Mouse (Mus musculus) intestine, embryonic 14.5 days (tissue): ENCODE results near the gene Plcg1. TPM values are rescaled to one million over a fixed set of nuclear protein-coding genes. Genes with fewer than 3 reads are reported as not detected.

Source experiments
- ATAC-seq: fragments of 200-750 bp; cut with Nextera tagmentation; replicated peaks from 2 replicates; pipeline ENCODE4 v1.8.0; 2017; ENCODE audit warnings: low read depth, moderate number of reproducible peaks, moderate TSS enrichment, moderate library complexity; ENCODE audit not compliant: low FRiP score, low TSS enrichment
- DNase-seq: peaks from one replicate; pipeline ENCODE4 v3.0.0-alpha.2; 2018; ENCODE audit warnings: low spot score
- H3K27ac ChIP-seq: fragments of 300-500 bp; sonication (generic); 2 replicates; pipeline ENCODE4 v1.5.1; 2014; ENCODE audit warnings: low read depth, mild to moderate bottlenecking, control low read depth
- H3K27me3 ChIP-seq: fragments of 300-500 bp; sonication (generic); replicated peaks from 2 replicates; pipeline ENCODE4 v1.6.1; 2014; ENCODE audit warnings: low read length, control low read depth; ENCODE audit not compliant: control insufficient read depth, insufficient read depth
- H3K36me3 ChIP-seq: fragments of 300-500 bp; sonication (generic); 2 replicates; pipeline ENCODE4 v1.6.1; 2014; ENCODE audit warnings: low read length, control low read depth; ENCODE audit not compliant: control insufficient read depth, insufficient read depth
- H3K4me1 ChIP-seq: fragments of 300-500 bp; sonication (generic); replicated peaks from 2 replicates; pipeline ENCODE4 v1.6.1; 2014; ENCODE audit warnings: low read length, control low read depth, mixed read lengths; ENCODE audit not compliant: control insufficient read depth, insufficient read depth
- H3K4me2 ChIP-seq: fragments of 300-500 bp; sonication (generic); 2 replicates; pipeline ENCODE4 v1.6.1; 2014; ENCODE audit warnings: low read length
- H3K4me3 ChIP-seq: fragments of 300-500 bp; sonication (generic); 2 replicates; pipeline ENCODE4 v1.5.1; 2014; ENCODE audit warnings: low read depth, low read length, control low read depth, mixed read lengths
- H3K9ac ChIP-seq: fragments of 300-500 bp; sonication (generic); 2 replicates; pipeline ENCODE4 v1.6.1; 2014; ENCODE audit warnings: mild to moderate bottlenecking, low read length
- H3K9me3 ChIP-seq: fragments of 300-500 bp; sonication (generic); 2 replicates; pipeline ENCODE4 v1.6.1; 2016; ENCODE audit warnings: low read length, control low read depth; ENCODE audit not compliant: control insufficient read depth
- WGBS: fragments of 180-500 bp; shearing (Covaris S2); extraction: QIAGEN DNeasy Blood & Tissue Kit; methylation state at CpG from one replicate; pipeline ENCODE4 v1.1.7; 2014; 5-methylcytosine and 5-hydroxymethylcytosine counted together
- polyA plus RNA-seq: library from polyadenylated mRNA; unstranded; fragments of >200 nt; fragmentation: Nextera tagmentation; extraction: Ambion mirVana; gene quantifications from 2 replicates; pipeline ENCODE4 v1.2.1, GENCODE M21; 2014

Gene Plcg1
- polyA plus RNA-seq, 1 experiment from 2014 or later = 45.0 TPM

DNA sequence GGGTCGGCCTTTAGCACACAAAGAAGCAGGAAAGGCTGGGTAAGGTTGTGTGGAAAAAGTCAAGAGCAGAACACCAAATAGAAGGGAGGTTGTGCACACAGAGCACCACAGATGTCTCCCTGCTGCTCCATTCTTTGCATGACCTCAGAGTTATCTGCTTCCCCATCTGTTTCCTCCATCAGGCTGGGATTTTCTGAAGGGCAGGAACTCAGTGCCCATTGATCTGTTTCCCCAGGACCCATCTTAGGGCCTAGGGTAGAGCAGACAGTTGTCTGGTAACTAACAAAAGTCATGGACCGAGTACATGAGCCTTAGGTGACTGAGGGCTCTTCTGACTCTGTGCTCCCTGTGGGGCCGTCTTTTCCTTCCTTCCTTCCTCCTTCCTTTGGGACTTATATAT is 10.5 kb downstream of the Plcg1 start:
- DNase-seq (no peak), ATAC-seq (no peak)
- 0 out of 2 replicates have a peak, but pooled peaks cover 6% of the 10 kb centered on the region for H3K4me1 ChIP-seq
- H3K27me3 ChIP-seq = no peaks in the 10 kb centered on the region
- no peak overlapping the region for H3K27ac ChIP-seq
- H3K4me2 ChIP-seq = no peak overlapping the region
- H3K9me3 ChIP-seq = 0 out of 2 replicates have a peak, but pooled peaks cover 2% of the 10 kb centered on the region
- no peak overlapping the region for H3K9ac ChIP-seq
- H3K36me3 ChIP-seq = peaks cover 44% of the 10 kb centered on the region
- 85% methylated on average over 3 of the region's 3 CpGs for WGBS
- H3K4me3 ChIP-seq = no peak overlapping the region

DNA sequence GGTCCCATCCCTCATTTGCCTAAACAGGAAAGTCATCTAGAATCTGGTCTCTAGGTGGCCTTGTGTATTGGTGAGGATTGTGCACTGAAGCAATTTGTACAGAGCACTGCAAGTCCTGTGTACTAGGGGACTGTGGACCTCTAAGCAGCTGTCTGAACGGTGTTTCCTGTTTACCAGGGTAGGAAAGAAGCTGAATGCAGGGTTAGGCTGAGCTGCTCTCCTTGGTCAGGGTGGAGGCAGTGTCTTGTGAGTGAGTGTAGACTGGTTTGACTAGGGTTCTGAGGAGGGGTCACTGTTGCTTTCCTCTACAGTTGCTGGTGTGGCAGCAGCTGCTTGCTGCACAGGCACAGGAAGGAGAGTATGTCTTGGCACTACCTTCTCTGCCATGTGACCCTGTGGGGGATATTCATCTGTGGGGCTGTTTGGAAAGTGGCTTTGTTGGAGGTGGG is 11.1 kb downstream of the Plcg1 start:
- WGBS = 44% methylated on average over 1 of the region's 1 CpGs
- Histone ChIP-seq H3K27me3 (no peaks in the 10 kb centered on the region), H3K9me3 (no peaks in the 10 kb centered on the region), H3K36me3 (peaks cover 44% of the 10 kb centered on the region), H3K4me3 (no peak overlapping the region), H3K4me1 (0 out of 2 replicates have a peak, but pooled peaks cover 6% of the 10 kb centered on the region), H3K4me2 (no peak overlapping the region), H3K27ac (0 out of 2 replicates have a peak overlapping the region, but pooled peaks have one; percentile 16), H3K9ac (no peak overlapping the region)
- DNase-seq (no peak), ATAC-seq (no peak)

DNA sequence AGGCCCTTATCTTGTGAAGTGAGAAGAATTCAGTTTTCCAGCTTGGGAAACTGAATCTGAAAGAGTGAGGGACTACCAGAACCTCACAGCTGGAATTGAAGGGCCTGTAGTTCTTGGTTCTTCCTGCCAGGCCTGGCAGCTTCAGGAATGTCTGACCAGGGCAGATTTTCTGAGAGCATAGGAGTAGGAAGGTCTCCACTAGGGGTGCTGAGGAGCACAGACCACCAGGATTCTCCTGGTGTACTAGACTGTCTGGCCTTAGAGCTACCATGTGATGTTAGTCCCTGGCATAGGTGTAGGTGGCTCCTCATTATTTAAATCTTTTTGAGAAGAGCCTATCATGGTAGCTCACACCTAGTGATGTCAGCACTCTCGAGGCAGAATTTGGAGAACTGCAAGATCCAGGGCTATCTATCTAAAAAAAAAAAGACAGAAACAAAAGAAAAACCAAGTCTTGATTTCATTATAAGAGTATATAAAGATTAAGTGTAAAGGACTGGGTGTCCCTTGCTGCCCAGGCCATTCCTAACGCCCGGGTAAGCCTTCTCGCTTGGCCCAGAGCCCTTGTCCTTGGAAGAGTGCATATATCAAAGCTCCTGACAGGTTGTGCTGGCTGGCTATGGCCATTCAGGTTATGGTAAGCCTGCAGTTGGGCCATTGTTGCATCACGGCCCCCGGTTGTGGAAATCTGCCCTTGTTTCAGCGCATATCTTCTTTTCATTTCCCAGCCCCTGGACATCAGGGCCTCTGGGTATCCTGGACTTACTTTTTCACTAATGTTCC is 13.1 kb downstream of the Plcg1 start:
- peaks cover 54% of the 10 kb centered on the region for H3K36me3 ChIP-seq
- ATAC-seq = 0 out of 2 replicates have a peak, but pooled peaks have one; percentile 43
- H3K9me3 ChIP-seq = no peaks in the 10 kb centered on the region
- no peak overlapping the region for H3K9ac ChIP-seq
- no peak for DNase-seq
- H3K27ac ChIP-seq = no peak overlapping the region
- no peak overlapping the region for H3K4me2 ChIP-seq
- H3K27me3 ChIP-seq = no peaks in the 10 kb centered on the region
- H3K4me1 ChIP-seq = 0 out of 2 replicates have a peak, but pooled peaks cover 3% of the 10 kb centered on the region
- 88% methylated on average over 7 of the region's 7 CpGs for WGBS
- no peak overlapping the region for H3K4me3 ChIP-seq

DNA sequence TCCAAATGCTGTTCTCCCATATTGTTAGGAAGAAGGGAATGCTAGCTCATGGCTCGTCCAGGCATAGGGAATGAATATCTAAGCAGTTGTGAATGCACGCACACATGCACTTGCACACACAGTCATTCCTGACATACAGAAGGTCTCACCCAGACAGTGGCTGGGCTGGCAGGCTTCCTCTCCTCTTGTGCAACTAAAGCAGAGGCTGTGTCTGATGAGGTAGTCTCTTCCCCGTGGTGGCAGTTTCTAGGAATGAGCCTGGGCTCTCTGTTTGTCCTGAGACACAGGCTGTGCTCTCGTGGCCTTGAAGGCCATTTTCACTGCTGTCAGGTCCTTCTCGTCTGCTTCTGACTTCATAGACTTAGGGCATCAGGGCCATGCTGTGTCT is 13.7 kb downstream of the Plcg1 start:
- no peak overlapping the region for H3K9ac ChIP-seq
- no peak overlapping the region for H3K4me3 ChIP-seq
- 85% methylated on average over 5 of the region's 5 CpGs for WGBS
- no peaks in the 10 kb centered on the region for H3K9me3 ChIP-seq
- H3K36me3 ChIP-seq = peaks cover 59% of the 10 kb centered on the region
- ATAC-seq (no peak), DNase-seq (no peak)
- no peaks in the 10 kb centered on the region for H3K27me3 ChIP-seq
- H3K4me1 ChIP-seq = 0 out of 2 replicates have a peak, but pooled peaks cover 3% of the 10 kb centered on the region
- H3K27ac ChIP-seq = no peak overlapping the region
- H3K4me2 ChIP-seq = no peak overlapping the region

DNA sequence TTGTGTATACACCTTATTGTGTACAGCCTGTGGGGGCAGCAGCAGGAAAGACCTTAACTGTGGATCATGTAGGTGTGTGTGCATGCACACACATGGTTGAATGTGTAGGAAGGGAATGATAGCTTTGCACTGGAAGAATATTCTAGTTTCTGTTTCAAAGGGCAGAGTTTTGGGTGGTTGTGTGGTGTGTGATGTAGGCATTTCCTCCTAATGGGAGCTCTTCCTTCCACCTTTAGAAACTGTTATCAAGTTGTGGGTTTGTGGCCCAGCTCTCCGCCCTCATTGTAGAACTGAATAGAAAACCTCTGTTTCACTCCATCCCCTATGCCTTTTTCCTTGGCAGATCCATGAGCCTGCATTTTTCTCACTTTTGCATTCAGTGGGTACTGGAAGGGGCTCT is 14.4 kb downstream of the Plcg1 start:
- H3K27ac ChIP-seq = no peak overlapping the region
- ATAC-seq (no peak), DNase-seq (no peak)
- no peaks in the 10 kb centered on the region for H3K9me3 ChIP-seq
- WGBS = 86% methylated on average over 1 of the region's 1 CpGs
- H3K4me2 ChIP-seq = no peak overlapping the region
- H3K36me3 ChIP-seq = peaks cover 59% of the 10 kb centered on the region
- H3K4me3 ChIP-seq = no peak overlapping the region
- H3K4me1 ChIP-seq = 0 out of 2 replicates have a peak, but pooled peaks cover 3% of the 10 kb centered on the region
- H3K9ac ChIP-seq = no peak overlapping the region
- H3K27me3 ChIP-seq = no peaks in the 10 kb centered on the region

DNA sequence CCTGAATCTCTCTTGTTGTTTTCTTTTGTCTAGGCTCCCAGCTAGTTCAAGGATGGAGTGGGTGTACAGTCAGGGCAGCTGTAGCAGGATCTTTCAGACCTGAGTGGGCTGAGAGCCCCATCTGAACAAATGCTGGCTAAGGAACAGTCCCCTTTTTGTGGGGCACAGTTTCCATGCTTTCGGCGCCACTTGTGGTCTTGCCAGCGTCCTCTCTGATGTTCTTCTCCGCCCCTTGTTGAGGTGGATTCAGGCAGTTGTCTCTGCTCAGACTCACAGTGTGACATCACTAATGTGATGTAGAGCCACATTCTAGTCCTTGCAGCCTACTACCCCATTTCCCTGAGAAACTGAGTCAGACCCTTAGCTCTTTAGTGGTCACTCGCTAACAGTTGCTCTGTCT is 15.5 kb downstream of the Plcg1 start:
- no peak overlapping the region for H3K27ac ChIP-seq

DNA sequence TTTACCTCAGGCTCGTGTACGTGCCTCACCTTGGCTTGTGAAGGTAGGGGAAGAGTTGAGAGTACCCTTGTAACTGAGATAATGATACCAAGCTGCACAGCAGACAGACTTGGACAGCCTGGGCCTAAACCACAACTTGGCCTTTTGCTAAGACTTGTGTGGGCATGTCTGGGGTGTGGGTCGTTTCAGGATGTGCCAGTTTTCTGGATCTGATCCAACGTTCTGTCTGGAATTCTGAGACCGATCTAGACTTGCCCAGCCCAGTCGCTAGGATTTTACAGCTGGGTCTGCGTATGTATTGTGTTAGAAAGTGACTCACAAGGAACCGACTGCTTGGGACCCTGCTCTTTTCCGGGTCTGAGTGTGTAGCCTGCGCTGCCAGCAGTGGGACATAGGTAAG is 16.0 kb downstream of the Plcg1 start:
- WGBS = 87% methylated on average over 10 of the region's 10 CpGs
- Histone ChIP-seq H3K36me3 (peaks cover 64% of the 10 kb centered on the region), H3K4me1 (no peaks in the 10 kb centered on the region), H3K9me3 (no peaks in the 10 kb centered on the region), H3K9ac (no peak overlapping the region), H3K4me2 (no peak overlapping the region), H3K27ac (no peak overlapping the region), H3K27me3 (no peaks in the 10 kb centered on the region), H3K4me3 (no peak overlapping the region)
- no peak for ATAC-seq
- no peak for DNase-seq

More for the DNA sequence above, 15.5 kb downstream of the Plcg1 start:
- H3K9ac ChIP-seq = no peak overlapping the region
- H3K9me3 ChIP-seq = no peaks in the 10 kb centered on the region
- no peaks in the 10 kb centered on the region for H3K27me3 ChIP-seq
- H3K4me2 ChIP-seq = no peak overlapping the region
- ATAC-seq (no peak), DNase-seq (no peak)
- H3K4me1 ChIP-seq = no peaks in the 10 kb centered on the region
- no peak overlapping the region for H3K4me3 ChIP-seq
- peaks cover 62% of the 10 kb centered on the region for H3K36me3 ChIP-seq
- 94% methylated on average over 5 of the region's 5 CpGs for WGBS

DNA sequence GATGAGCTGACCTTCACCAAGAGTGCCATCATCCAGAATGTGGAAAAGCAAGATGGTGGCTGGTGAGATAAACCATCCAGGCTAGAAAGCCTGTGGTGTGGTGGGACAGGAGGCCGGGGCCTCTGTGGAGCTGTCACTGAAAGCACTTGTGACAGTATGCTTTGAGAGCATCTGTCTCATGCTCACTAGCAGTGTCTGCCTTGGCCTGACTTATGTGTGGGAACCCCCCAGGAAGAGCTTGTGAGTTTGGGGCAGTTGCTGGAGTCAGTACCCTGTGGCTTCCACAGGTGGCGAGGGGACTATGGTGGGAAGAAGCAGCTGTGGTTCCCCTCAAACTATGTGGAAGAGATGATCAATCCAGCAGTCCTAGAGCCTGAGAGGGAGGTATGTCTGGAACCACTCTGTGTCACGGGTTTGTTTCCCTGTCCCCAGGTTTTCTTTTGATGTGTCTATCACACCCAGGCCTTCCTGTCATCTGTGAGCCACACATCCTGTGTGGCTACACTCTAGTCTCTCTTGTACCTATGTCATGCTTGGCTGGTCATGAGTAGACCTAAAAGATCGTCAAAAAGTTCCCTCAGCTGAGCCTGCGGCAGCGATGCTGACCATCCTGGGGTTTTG is 25.6 kb downstream of the Plcg1 start:
- H3K36me3 ChIP-seq = peaks cover 99% of the 10 kb centered on the region
- DNase-seq (no peak), ATAC-seq (no peak)
- no peak overlapping the region for H3K9ac ChIP-seq
- WGBS = 87% methylated on average over 6 of the region's 6 CpGs
- no peaks in the 10 kb centered on the region for H3K9me3 ChIP-seq
- no peaks in the 10 kb centered on the region for H3K27me3 ChIP-seq
- no peak overlapping the region for H3K4me2 ChIP-seq
- H3K4me1 ChIP-seq = no peaks in the 10 kb centered on the region
- no peak overlapping the region for H3K4me3 ChIP-seq
- H3K27ac ChIP-seq = no peak overlapping the region
